Mouse (Mus musculus): Measurements from ENCODE around the gene Hsd17b14. TPM values are rescaled to one million over a fixed set of nuclear protein-coding genes. Genes with fewer than 3 reads are reported as not detected.

Hsd17b14 gene
- polyA plus RNA-seq (2014; fragmentation: Illumina TruSeq; extraction: RNeasy Lipid Tissue Mini Kit (QIAGEN cat#74804); ENCODE audit: low read depth, low replicate concordance): 1.0 TPM

DNA sequence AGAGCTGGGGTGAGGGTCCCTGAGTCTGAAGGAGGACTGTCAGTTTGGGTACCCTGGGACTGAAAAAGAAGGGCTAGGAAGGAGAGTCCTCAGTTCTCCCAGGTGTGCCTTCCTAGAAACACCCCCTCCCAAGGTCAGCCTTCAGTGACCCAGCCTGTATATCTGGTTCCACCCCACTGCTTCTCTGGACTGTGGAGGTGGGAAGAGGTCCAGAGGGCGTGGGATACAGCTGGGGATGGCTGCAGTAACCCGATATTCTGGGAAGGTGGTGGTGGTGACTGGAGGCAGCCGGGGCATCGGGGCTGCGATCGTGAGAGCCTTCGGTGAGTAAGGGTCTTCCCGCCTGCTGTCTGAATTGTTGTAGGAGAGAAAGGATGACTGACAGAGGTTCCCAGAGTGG is at the start of gene Hsd17b14:
Gene Hsd17b14 (plus strand): TSS at position 150 of the 400 bp plus-strand sequence.

DNA sequence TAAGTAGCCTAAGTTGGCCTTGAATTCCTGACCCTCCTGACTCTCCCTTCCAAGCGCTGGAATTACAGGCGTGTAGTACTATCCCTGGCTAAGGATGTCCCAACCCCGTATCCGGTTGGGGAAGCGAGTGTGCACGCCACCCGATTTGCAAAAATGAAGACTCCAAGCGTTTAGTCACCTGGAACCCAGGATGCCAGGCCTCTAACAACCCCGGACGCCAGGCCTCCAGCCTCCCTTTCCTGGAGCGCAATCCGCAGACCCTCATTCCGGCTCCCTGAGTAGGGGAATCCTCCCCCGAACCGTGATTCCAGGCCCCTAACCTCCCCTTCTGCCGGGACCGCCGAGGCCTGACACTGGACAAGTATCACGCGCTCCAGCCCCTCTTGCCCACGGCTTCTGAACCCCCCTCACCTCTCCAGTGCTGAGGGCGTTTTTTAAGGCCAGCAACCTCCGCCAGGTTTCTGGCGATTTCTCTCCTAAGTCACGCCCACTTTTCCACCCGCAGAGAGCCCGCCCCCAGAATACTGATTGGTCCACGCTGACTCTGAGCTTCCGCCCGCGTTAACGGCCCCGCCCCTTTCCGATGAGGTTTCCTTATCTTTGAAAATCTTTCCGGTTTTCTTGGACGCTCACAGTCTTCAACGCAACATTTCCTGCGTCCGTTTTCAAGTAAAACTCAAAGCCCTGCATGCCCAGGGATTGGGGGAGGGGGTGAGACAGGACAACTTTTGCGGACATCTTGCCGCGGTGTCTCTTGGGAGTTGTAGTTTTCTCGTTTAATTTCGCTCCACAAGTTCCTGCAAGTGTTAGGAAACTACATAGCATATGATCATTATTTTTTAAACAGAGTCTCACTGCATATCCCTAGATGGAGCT is 44.5 kb upstream of the Hsd17b14 start, which contains the start of gene Nucb1:
Gene Nucb1 (minus strand): TSS at position 495 of the 876 bp plus-strand sequence.

DNA sequence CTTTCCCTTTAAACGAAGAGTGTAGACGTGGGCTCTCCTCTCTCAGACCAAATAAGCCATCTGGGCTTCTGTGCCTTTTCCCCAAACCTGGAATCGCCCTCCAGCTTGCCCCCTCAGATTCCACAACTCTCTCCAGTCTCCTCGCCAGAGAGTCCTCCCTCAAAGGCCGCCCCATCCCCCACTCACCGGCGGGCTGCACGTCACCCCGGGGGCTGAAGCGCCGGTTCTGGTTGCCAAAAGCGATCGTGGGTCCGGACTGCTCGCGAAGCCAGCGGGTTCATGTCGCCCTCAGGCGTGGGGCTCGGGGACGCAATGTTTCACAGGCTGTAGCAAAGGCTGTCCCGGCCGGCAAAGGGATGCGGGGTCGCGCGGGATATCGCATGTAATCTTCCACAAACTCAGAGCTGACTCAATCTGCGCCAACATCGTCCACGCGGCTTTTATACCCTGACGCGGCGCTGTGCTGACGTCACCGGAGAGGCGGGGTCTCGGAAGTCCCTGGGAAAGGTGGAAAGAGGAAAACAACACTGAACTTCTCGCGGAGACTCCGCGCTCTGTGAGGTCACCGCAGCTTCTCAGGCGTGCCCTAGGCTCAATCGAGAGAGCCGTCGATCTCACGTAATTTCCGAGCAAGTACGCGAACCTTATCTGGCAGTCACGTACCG is 28.8 kb upstream of the Hsd17b14 start, which contains the start of the genes Ppp1r15a and Plekha4:
Gene Ppp1r15a (minus strand): TSS at position 460 of the 665 bp plus-strand sequence.
Gene Plekha4 (plus strand): TSS at position 522 of the 665 bp plus-strand sequence.

GRCm38 (mm10) chr7:45570103-45570741 is 15.5 kb downstream of the Hsd17b14 start, which contains the start of gene Bcat2:
TSS of gene Bcat2 (plus strand) at chr7:45570153.

GRCm38 (mm10) chr7:45617042-45617695 is 62.5 kb downstream of the Hsd17b14 start, which contains the start of gene Fut1:
TSS of gene Fut1 (plus strand) at chr7:45617289.

Other genes starting within 250 kb of the Hsd17b14 start
- 41.0 TPM for gene Trpm4, start 221.1 kb upstream of the Hsd17b14 start, polyA plus RNA-seq (2014; fragmentation: Illumina TruSeq; extraction: RNeasy Lipid Tissue Mini Kit (QIAGEN cat#74804); ENCODE audit: low read depth, low replicate concordance)
- gene Hrc, start 219.6 kb upstream of the Hsd17b14 start, polyA plus RNA-seq (2014; fragmentation: Illumina TruSeq; extraction: RNeasy Lipid Tissue Mini Kit (QIAGEN cat#74804); ENCODE audit: low read depth, low replicate concordance): 0.65 TPM
- 3.5 TPM for gene Ppfia3, start 187.9 kb upstream of the Hsd17b14 start, polyA plus RNA-seq (2014; fragmentation: Illumina TruSeq; extraction: RNeasy Lipid Tissue Mini Kit (QIAGEN cat#74804); ENCODE audit: low read depth, low replicate concordance)
- 5.1 TPM for gene Lin7b, start 184.3 kb upstream of the Hsd17b14 start, polyA plus RNA-seq (2014; fragmentation: Illumina TruSeq; extraction: RNeasy Lipid Tissue Mini Kit (QIAGEN cat#74804); ENCODE audit: low read depth, low replicate concordance)
- 288 TPM for gene Snrnp70, start 159.2 kb upstream of the Hsd17b14 start, polyA plus RNA-seq (2014; fragmentation: Illumina TruSeq; extraction: RNeasy Lipid Tissue Mini Kit (QIAGEN cat#74804); ENCODE audit: low read depth, low replicate concordance)
- gene Kcna7, start 149.2 kb upstream of the Hsd17b14 start, polyA plus RNA-seq (2014; fragmentation: Illumina TruSeq; extraction: RNeasy Lipid Tissue Mini Kit (QIAGEN cat#74804); ENCODE audit: low read depth, low replicate concordance): not detected
- 2.6 TPM for gene Ntf5, start 141.2 kb upstream of the Hsd17b14 start, polyA plus RNA-seq (2014; fragmentation: Illumina TruSeq; extraction: RNeasy Lipid Tissue Mini Kit (QIAGEN cat#74804); ENCODE audit: low read depth, low replicate concordance)
- gene Lhb, start 134.1 kb upstream of the Hsd17b14 start, polyA plus RNA-seq (2014; fragmentation: Illumina TruSeq; extraction: RNeasy Lipid Tissue Mini Kit (QIAGEN cat#74804); ENCODE audit: low read depth, low replicate concordance): 1.4 TPM
- 41.6 TPM for gene Gys1, start 120.0 kb upstream of the Hsd17b14 start, polyA plus RNA-seq (2014; fragmentation: Illumina TruSeq; extraction: RNeasy Lipid Tissue Mini Kit (QIAGEN cat#74804); ENCODE audit: low read depth, low replicate concordance)
- gene Ruvbl2, start 116.8 kb upstream of the Hsd17b14 start, polyA plus RNA-seq (2014; fragmentation: Illumina TruSeq; extraction: RNeasy Lipid Tissue Mini Kit (QIAGEN cat#74804); ENCODE audit: low read depth, low replicate concordance): 33.5 TPM
- gene Ftl1, start 95.0 kb upstream of the Hsd17b14 start, polyA plus RNA-seq (2014; fragmentation: Illumina TruSeq; extraction: RNeasy Lipid Tissue Mini Kit (QIAGEN cat#74804); ENCODE audit: low read depth, low replicate concordance): 2,850 TPM
- gene Bax, start 88.0 kb upstream of the Hsd17b14 start, polyA plus RNA-seq (2014; fragmentation: Illumina TruSeq; extraction: RNeasy Lipid Tissue Mini Kit (QIAGEN cat#74804); ENCODE audit: low read depth, low replicate concordance): 61.4 TPM
- gene Tulp2, start 73.0 kb upstream of the Hsd17b14 start, polyA plus RNA-seq (2014; fragmentation: Illumina TruSeq; extraction: RNeasy Lipid Tissue Mini Kit (QIAGEN cat#74804); ENCODE audit: low read depth, low replicate concordance): 11.4 TPM
- gene Gm45808, start 68.1 kb upstream of the Hsd17b14 start, polyA plus RNA-seq (2014; fragmentation: Illumina TruSeq; extraction: RNeasy Lipid Tissue Mini Kit (QIAGEN cat#74804); ENCODE audit: low read depth, low replicate concordance): 4.7 TPM
- gene Dhdh, start 66.1 kb upstream of the Hsd17b14 start, polyA plus RNA-seq (2014; fragmentation: Illumina TruSeq; extraction: RNeasy Lipid Tissue Mini Kit (QIAGEN cat#74804); ENCODE audit: low read depth, low replicate concordance): 23.6 TPM
- gene Nucb1, start 44.5 kb upstream of the Hsd17b14 start, polyA plus RNA-seq (2014; fragmentation: Illumina TruSeq; extraction: RNeasy Lipid Tissue Mini Kit (QIAGEN cat#74804); ENCODE audit: low read depth, low replicate concordance): 558 TPM
- gene Ppp1r15a, start 28.6 kb upstream of the Hsd17b14 start, polyA plus RNA-seq (2014; fragmentation: Illumina TruSeq; extraction: RNeasy Lipid Tissue Mini Kit (QIAGEN cat#74804); ENCODE audit: low read depth, low replicate concordance): 23.3 TPM
- gene Plekha4, start 28.6 kb upstream of the Hsd17b14 start, polyA plus RNA-seq (2014; fragmentation: Illumina TruSeq; extraction: RNeasy Lipid Tissue Mini Kit (QIAGEN cat#74804); ENCODE audit: low read depth, low replicate concordance): 12.8 TPM
- gene Bcat2, start 15.3 kb downstream of the Hsd17b14 start, polyA plus RNA-seq (2014; fragmentation: Illumina TruSeq; extraction: RNeasy Lipid Tissue Mini Kit (QIAGEN cat#74804); ENCODE audit: low read depth, low replicate concordance): 110 TPM
- gene Fgf21, start 60.6 kb downstream of the Hsd17b14 start, polyA plus RNA-seq (2014; fragmentation: Illumina TruSeq; extraction: RNeasy Lipid Tissue Mini Kit (QIAGEN cat#74804); ENCODE audit: low read depth, low replicate concordance): 0.58 TPM
- 14.4 TPM for gene Fut1, start 62.4 kb downstream of the Hsd17b14 start, polyA plus RNA-seq (2014; fragmentation: Illumina TruSeq; extraction: RNeasy Lipid Tissue Mini Kit (QIAGEN cat#74804); ENCODE audit: low read depth, low replicate concordance)
- 1.6 TPM for gene Izumo1, start 66.9 kb downstream of the Hsd17b14 start, polyA plus RNA-seq (2014; fragmentation: Illumina TruSeq; extraction: RNeasy Lipid Tissue Mini Kit (QIAGEN cat#74804); ENCODE audit: low read depth, low replicate concordance)
- 11.0 TPM for gene Rasip1, start 72.6 kb downstream of the Hsd17b14 start, polyA plus RNA-seq (2014; fragmentation: Illumina TruSeq; extraction: RNeasy Lipid Tissue Mini Kit (QIAGEN cat#74804); ENCODE audit: low read depth, low replicate concordance)
- 4.0 TPM for gene Mamstr, start 85.1 kb downstream of the Hsd17b14 start, polyA plus RNA-seq (2014; fragmentation: Illumina TruSeq; extraction: RNeasy Lipid Tissue Mini Kit (QIAGEN cat#74804); ENCODE audit: low read depth, low replicate concordance)
- gene Fut2, start 111.5 kb downstream of the Hsd17b14 start, polyA plus RNA-seq (2014; fragmentation: Illumina TruSeq; extraction: RNeasy Lipid Tissue Mini Kit (QIAGEN cat#74804); ENCODE audit: low read depth, low replicate concordance): 2.3 TPM
- 0.78 TPM for gene Ntn5, start 129.1 kb downstream of the Hsd17b14 start, polyA plus RNA-seq (2014; fragmentation: Illumina TruSeq; extraction: RNeasy Lipid Tissue Mini Kit (QIAGEN cat#74804); ENCODE audit: low read depth, low replicate concordance)
- 1.8 TPM for gene Sec1, start 139.5 kb downstream of the Hsd17b14 start, polyA plus RNA-seq (2014; fragmentation: Illumina TruSeq; extraction: RNeasy Lipid Tissue Mini Kit (QIAGEN cat#74804); ENCODE audit: low read depth, low replicate concordance)
- gene Car11, start 144.9 kb downstream of the Hsd17b14 start, polyA plus RNA-seq (2014; fragmentation: Illumina TruSeq; extraction: RNeasy Lipid Tissue Mini Kit (QIAGEN cat#74804); ENCODE audit: low read depth, low replicate concordance): 5.3 TPM
- 19.7 TPM for gene Dbp, start 150.2 kb downstream of the Hsd17b14 start, polyA plus RNA-seq (2014; fragmentation: Illumina TruSeq; extraction: RNeasy Lipid Tissue Mini Kit (QIAGEN cat#74804); ENCODE audit: low read depth, low replicate concordance)
- 966 TPM for gene Rpl18, start 160.6 kb downstream of the Hsd17b14 start, polyA plus RNA-seq (2014; fragmentation: Illumina TruSeq; extraction: RNeasy Lipid Tissue Mini Kit (QIAGEN cat#74804); ENCODE audit: low read depth, low replicate concordance)
- gene Sphk2, start 163.1 kb downstream of the Hsd17b14 start, polyA plus RNA-seq (2014; fragmentation: Illumina TruSeq; extraction: RNeasy Lipid Tissue Mini Kit (QIAGEN cat#74804); ENCODE audit: low read depth, low replicate concordance): 31.4 TPM
- gene Fam83e, start 166.3 kb downstream of the Hsd17b14 start, polyA plus RNA-seq (2014; fragmentation: Illumina TruSeq; extraction: RNeasy Lipid Tissue Mini Kit (QIAGEN cat#74804); ENCODE audit: low read depth, low replicate concordance): 3.7 TPM
- 2.2 TPM for gene Spaca4, start 170.9 kb downstream of the Hsd17b14 start, polyA plus RNA-seq (2014; fragmentation: Illumina TruSeq; extraction: RNeasy Lipid Tissue Mini Kit (QIAGEN cat#74804); ENCODE audit: low read depth, low replicate concordance)
- 0.96 TPM for gene Lmtk3, start 228.8 kb downstream of the Hsd17b14 start, polyA plus RNA-seq (2014; fragmentation: Illumina TruSeq; extraction: RNeasy Lipid Tissue Mini Kit (QIAGEN cat#74804); ENCODE audit: low read depth, low replicate concordance)
- gene Sult2b1, start 229.8 kb downstream of the Hsd17b14 start, polyA plus RNA-seq (2014; fragmentation: Illumina TruSeq; extraction: RNeasy Lipid Tissue Mini Kit (QIAGEN cat#74804); ENCODE audit: low read depth, low replicate concordance): 22.0 TPM